ENCODE assay signal across 8 mouse cellular contexts in genomic region chr19:47909387-47910116, GRCm38 (mm10). TPM values are rescaled to one million over a fixed set of nuclear protein-coding genes. Genes with fewer than 3 reads are reported as not detected.
DNase-seq lines count a peak whose midpoint lies in the region; ATAC-seq and TF ChIP-seq lines count a peak whose summit lies in the region.

No protein-coding gene starts in this region.

- no peak overlapping the region for H3ac ChIP-seq in myocyte (ENCODE audit: control insufficient read depth, insufficient read length)

- peaks cover 33 to 56% of the 10 kb centered on the region in 2 experiments for H3K4me1 ChIP-seq in heart, embryonic 14.5 days (ENCODE audit: control insufficient read depth in 2 of 2, insufficient read depth in 2 of 2, low read length in 2 of 2)
- peaks cover 60% of the 10 kb centered on the region for H3K4me1 ChIP-seq in limb, embryonic 13.5 days

- peak overlapping the region; percentile 58 for H3K4me2 ChIP-seq in heart, embryonic 14.5 days (ENCODE audit: low read length)
- H3K4me2 ChIP-seq in limb, embryonic 13.5 days (replicated peaks): peak overlapping the region; percentile 62
- peak overlapping the region; percentile 55 for H3K4me2 ChIP-seq in myocyte (ENCODE audit: low read depth)

- peaks cover 22% of the 10 kb centered on the region for H3K36me3 ChIP-seq in heart, embryonic 14.5 days (ENCODE audit: control insufficient read depth, insufficient read depth, low read length)
- H3K36me3 ChIP-seq in limb, embryonic 13.5 days: peaks cover 38% of the 10 kb centered on the region
- peaks cover 31% of the 10 kb centered on the region for H3K36me3 ChIP-seq in myocyte (ENCODE audit: control insufficient read depth, insufficient read depth)

- no peak for DNase-seq in gastrocnemius, adult 2 months
- DNase-seq in gastrocnemius, postnatal 10 days: no peak
- DNase-seq in layer of hippocampus, postnatal 36 days: no peak
- DNase-seq in cerebellum, adult 11-12 months: no peak

- peak; percentile 40 for ATAC-seq in activated CD4-positive, CD25-positive, alpha-beta regulatory T cell, adult 4 months
- ATAC-seq in heart, embryonic 14.5 days (ENCODE audit: insufficient number of reproducible peaks, insufficient read depth, low FRiP score, low read depth): no peak
- peak; percentile 58; the same call in 1 of the 2 replicates for ATAC-seq in limb, embryonic 13.5 days (ENCODE audit: low FRiP score, low read depth)

- no peak for TF ChIP-seq POLR2A in myocyte (IDR thresholded peaks at IDR 0.05; ENCODE audit: insufficient read length, low read depth)

- H3K9ac ChIP-seq in heart, embryonic 14.5 days (ENCODE audit: low read length): peak overlapping the region; percentile 65
- H3K9ac ChIP-seq in limb, embryonic 13.5 days: peak overlapping the region; percentile 77

- no peaks in the 10 kb centered on the region for H3K9me3 ChIP-seq in heart, embryonic 14.5 days (ENCODE audit: control insufficient read depth, low read length)
- H3K9me3 ChIP-seq in limb, embryonic 13.5 days: no peaks in the 10 kb centered on the region

- peaks cover 87% of the 10 kb centered on the region for H3K79me2 ChIP-seq in myocyte (ENCODE audit: control insufficient read depth, insufficient read depth)

- no peak for TF ChIP-seq CTCF in gastrocnemius, adult 2 months (IDR thresholded peaks at IDR 0.05)

- intact Hi-C loops in gastrocnemius, adult 2 months (cut with DNase I): no loop called here

- no peaks in the 10 kb centered on the region for H3K27me3 ChIP-seq in heart, embryonic 14.5 days (ENCODE audit: control insufficient read depth, insufficient read depth, low read length)
- H3K27me3 ChIP-seq in limb, embryonic 13.5 days: no peaks in the 10 kb centered on the region
- H3K27me3 ChIP-seq in myocyte (ENCODE audit: control insufficient read depth, insufficient read depth, insufficient read length): no peaks in the 10 kb centered on the region

- 0 out of 2 replicates have a peak overlapping the region, but pooled peaks have one; percentile 7 for H3K27ac ChIP-seq in gastrocnemius, adult 2 months
- peak overlapping the region; percentile 67 to 76 for H3K27ac ChIP-seq in heart, embryonic 14.5 days (replicated peaks in 1 of 2; ENCODE audit: control insufficient read depth in 1 of 2, insufficient read depth in 1 of 2, low read depth in 2 of 2, low read length in 2 of 2)
- H3K27ac ChIP-seq in limb, embryonic 13.5 days: peak overlapping the region; percentile 89

- H3K4me3 ChIP-seq in gastrocnemius, adult 2 months: peak overlapping the region; percentile 34
- H3K4me3 ChIP-seq in heart, embryonic 14.5 days (ENCODE audit: control insufficient read depth in 1 of 2, insufficient read depth in 1 of 2, low read depth in 1 of 2, low read length in 2 of 2): peak overlapping the region; percentile 13 to 19; a peak in 3 of 4 replicates
- peak overlapping the region; percentile 38 for H3K4me3 ChIP-seq in limb, embryonic 13.5 days
- no peak overlapping the region for H3K4me3 ChIP-seq in myocyte

- 5% methylated on average over 10 of the region's 10 CpGs for WGBS in heart, embryonic 14.5 days
- 2% methylated on average over 10 of the region's 10 CpGs for WGBS in limb, embryonic 13.5 days

TF ChIP-seq in myocyte, 11 proteins besides CTCF, POLR2A, EP300 and RAD21:
- no peak for TF ChIP-seq E2F4 (IDR thresholded peaks at IDR 0.05; ENCODE audit: insufficient read depth)
- no peak for TF ChIP-seq MYOG (IDR thresholded peaks at IDR 0.05; ENCODE audit: control insufficient read depth in 1 of 3, insufficient read depth in 1 of 3, insufficient read length in 2 of 3, low read depth in 2 of 3)
- no peak for TF ChIP-seq POLR2AphosphoS2 (IDR thresholded peaks at IDR 0.05; ENCODE audit: insufficient read length, low read depth)
- no peak for TF ChIP-seq SRF (IDR thresholded peaks at IDR 0.05; ENCODE audit: control insufficient read depth, insufficient read length, low read depth)
- TF ChIP-seq MAX (IDR thresholded peaks at IDR 0.05; ENCODE audit: low read depth): no peak
- TF ChIP-seq USF1 (IDR thresholded peaks at IDR 0.05; ENCODE audit: low read depth): no peak
TF ChIP-seq in myocyte: peak in this region for 0.

RNA-seq across cellular contexts. Expression of gene Cfap43, which starts 9.5 kb away (rescaled TPM):
- under 1 TPM in 1 of 2 experiments, not detected in 1; 0.11 TPM for total RNA-seq in gastrocnemius, adult 2 months (2021)
- not detected for total RNA-seq in gastrocnemius, postnatal 10 days (2021)
- polyA plus RNA-seq in activated CD4-positive, CD25-positive, alpha-beta regulatory T cell, adult 4 months (2017; shearing (Covaris generic)): under 1 TPM; 0.28 to 0.32 TPM
- polyA plus RNA-seq in heart, embryonic 14.5 days (2014; fragmentation: Nextera tagmentation; extraction: Ambion mirVana): 0.16 TPM in 2 replicates
- 0.08 and 0.09 TPM in 2 replicates for polyA plus RNA-seq in limb, embryonic 13.5 days (2015; fragmentation: Nextera tagmentation; extraction: Ambion mirVana)
- polyA plus RNA-seq in myocyte (2012; fragmentation: generic; extraction: Trizol): 0.02 TPM
- 1 to 10 TPM; 1.2 to 1.7 TPM for total RNA-seq in layer of hippocampus, postnatal 36 days (2021)

RNA-seq across cellular contexts. Expression of gene Itprip, which starts 9.5 kb away (rescaled TPM):
- under 1 TPM; 0.75 to 0.99 TPM for total RNA-seq in gastrocnemius, adult 2 months (2021)
- total RNA-seq in gastrocnemius, postnatal 10 days (2021): 1 to 10 TPM; 1.8 to 1.9 TPM
- polyA plus RNA-seq in activated CD4-positive, CD25-positive, alpha-beta regulatory T cell, adult 4 months (2017; shearing (Covaris generic)): 10 to 100 TPM in 1 of 2 experiments, 1 to 10 TPM in 1; 6.2 to 11.9 TPM
- polyA plus RNA-seq in heart, embryonic 14.5 days (2014; fragmentation: Nextera tagmentation; extraction: Ambion mirVana): 15.8 and 16.4 TPM in 2 replicates
- 24.3 and 26.6 TPM in 2 replicates for polyA plus RNA-seq in limb, embryonic 13.5 days (2015; fragmentation: Nextera tagmentation; extraction: Ambion mirVana)
- polyA plus RNA-seq in myocyte (2012; fragmentation: generic; extraction: Trizol): 54.1 TPM
- 1 to 10 TPM; 1.0 to 1.9 TPM for total RNA-seq in layer of hippocampus, postnatal 36 days (2021)

RNA-seq across cellular contexts. Expression of gene Cfap58, which starts 27.9 kb away (rescaled TPM):
- total RNA-seq in gastrocnemius, adult 2 months (2021): not detected
- not detected for total RNA-seq in gastrocnemius, postnatal 10 days (2021)
- polyA plus RNA-seq in activated CD4-positive, CD25-positive, alpha-beta regulatory T cell, adult 4 months (2017; shearing (Covaris generic)): under 1 TPM in 1 of 2 experiments, not detected in 1; 0.37 TPM
- 0.08 and 0.12 TPM in 2 replicates for polyA plus RNA-seq in heart, embryonic 14.5 days (2014; fragmentation: Nextera tagmentation; extraction: Ambion mirVana)
- polyA plus RNA-seq in limb, embryonic 13.5 days (2015; fragmentation: Nextera tagmentation; extraction: Ambion mirVana): 0.05 TPM in 1 of 2 replicates, not detected in the other
- polyA plus RNA-seq in myocyte (2012; fragmentation: generic; extraction: Trizol): not detected
- total RNA-seq in layer of hippocampus, postnatal 36 days (2021): under 1 TPM; 0.30 to 0.35 TPM

RNA-seq across cellular contexts. Expression of gene Gsto2, which starts 44.2 kb away (rescaled TPM):
- under 1 TPM; 0.51 to 0.73 TPM for total RNA-seq in gastrocnemius, adult 2 months (2021)
- 1 to 10 TPM; 1.2 to 1.4 TPM for total RNA-seq in gastrocnemius, postnatal 10 days (2021)
- polyA plus RNA-seq in activated CD4-positive, CD25-positive, alpha-beta regulatory T cell, adult 4 months (2017; shearing (Covaris generic)): under 1 TPM in 1 of 2 experiments, not detected in 1; 0.74 TPM
- polyA plus RNA-seq in heart, embryonic 14.5 days (2014; fragmentation: Nextera tagmentation; extraction: Ambion mirVana): 1.5 and 2.3 TPM in 2 replicates
- polyA plus RNA-seq in limb, embryonic 13.5 days (2015; fragmentation: Nextera tagmentation; extraction: Ambion mirVana): 1.3 and 1.7 TPM in 2 replicates
- polyA plus RNA-seq in myocyte (2012; fragmentation: generic; extraction: Trizol): 5.7 TPM
- 1 to 10 TPM; 2.7 to 3.1 TPM for total RNA-seq in layer of hippocampus, postnatal 36 days (2021)

RNA-seq across cellular contexts. Expression of gene Gsto1, which starts 54.8 kb away (rescaled TPM):
- total RNA-seq in gastrocnemius, adult 2 months (2021): 10 to 100 TPM; 43.7 to 70.1 TPM
- total RNA-seq in gastrocnemius, postnatal 10 days (2021): 10 to 100 TPM; 28.1 to 30.1 TPM
- polyA plus RNA-seq in activated CD4-positive, CD25-positive, alpha-beta regulatory T cell, adult 4 months (2017; shearing (Covaris generic)): 10 to 100 TPM; 27.1 to 29.5 TPM
- 88.0 and 92.7 TPM in 2 replicates for polyA plus RNA-seq in heart, embryonic 14.5 days (2014; fragmentation: Nextera tagmentation; extraction: Ambion mirVana)
- 177 and 181 TPM in 2 replicates for polyA plus RNA-seq in limb, embryonic 13.5 days (2015; fragmentation: Nextera tagmentation; extraction: Ambion mirVana)
- polyA plus RNA-seq in myocyte (2012; fragmentation: generic; extraction: Trizol): 232 TPM
- 10 to 100 TPM; 46.5 to 50.0 TPM for total RNA-seq in layer of hippocampus, postnatal 36 days (2021)

Comparison
In these comparisons a context has a peak if more than half of its experiments do, and no peak if none do; other contexts are left out.
1. H3K27ac ChIP-seq: peak in every context shown above with its lines; median percentile 89 in limb, embryonic 13.5 days; 72 in heart, embryonic 14.5 days; 7 in gastrocnemius, adult 2 months.